Mouse (Mus musculus) midbrain, embryonic 11.5 days (tissue): ENCODE data around the gene G430095P16Rik. TPM values are rescaled to one million over a fixed set of nuclear protein-coding genes. Genes with fewer than 3 reads are reported as not detected.
A peak's percentile ranks its signal among the peaks of the same experiment; 100 is the strongest.

ENCODE experiments used
- ATAC-seq: fragments of 200-750 bp; cut with Nextera tagmentation; 2 replicates; pipeline ENCODE4 v1.8.0; 2017; ENCODE audit warnings: moderate TSS enrichment, moderate library complexity; ENCODE audit not compliant: low FRiP score
- DNase-seq: peaks from one replicate; pipeline ENCODE4 v3.0.0; 2015; ENCODE audit warnings: low spot score; ENCODE audit errors: missing footprints
- H3K27ac ChIP-seq: fragments of 300-500 bp; sonication (generic); 2 replicates; pipeline ENCODE4 v1.5.1; 2014; ENCODE audit warnings: low read depth, low read length
- H3K27me3 ChIP-seq: fragments of 300-500 bp; sonication (generic); 2 replicates; pipeline ENCODE4 v1.6.1; 2014; ENCODE audit warnings: mild to moderate bottlenecking, low read length, moderate library complexity, mixed read lengths; ENCODE audit not compliant: control insufficient read depth, insufficient read depth
- H3K36me3 ChIP-seq: fragments of 300-500 bp; sonication (generic); 2 replicates; pipeline ENCODE4 v1.6.1; 2014; ENCODE audit warnings: mild to moderate bottlenecking, low read length, moderate library complexity, mixed read lengths; ENCODE audit not compliant: control insufficient read depth, insufficient read depth
- H3K4me1 ChIP-seq: fragments of 300-500 bp; sonication (generic); 2 replicates; pipeline ENCODE4 v1.6.1; 2014; ENCODE audit warnings: low read length; ENCODE audit not compliant: control insufficient read depth, insufficient read depth
- H3K4me2 ChIP-seq: fragments of 300-500 bp; sonication (generic); 2 replicates; pipeline ENCODE4 v1.6.1; 2014; ENCODE audit warnings: mild to moderate bottlenecking, moderate library complexity
- H3K4me3 ChIP-seq: fragments of 300-500 bp; sonication (generic); 2 replicates; pipeline ENCODE4 v1.5.1; 2014; ENCODE audit warnings: low read depth, low read length
- H3K9ac ChIP-seq: fragments of 300-500 bp; sonication (generic); 2 replicates; pipeline ENCODE4 v1.6.1; 2014; ENCODE audit warnings: low read length
- H3K9me3 ChIP-seq: fragments of 300-500 bp; sonication (generic); 2 replicates; pipeline ENCODE4 v1.6.1; 2016; ENCODE audit warnings: low read length; ENCODE audit not compliant: control insufficient read depth
- WGBS: fragments of 180-500 bp; shearing (Covaris S2); extraction: QIAGEN DNeasy Blood & Tissue Kit; methylation state at CpG from one replicate; pipeline ENCODE4 v1.1.7; 2014; 5-methylcytosine and 5-hydroxymethylcytosine counted together
- polyA plus RNA-seq: library from polyadenylated mRNA; unstranded; fragments of >200 nt; fragmentation: Nextera tagmentation; extraction: Ambion mirVana; gene quantifications from 2 replicates; pipeline ENCODE4 v1.2.1, GENCODE M21; 2014

The G430095P16Rik gene
- polyA plus RNA-seq, 1 experiment from 2014 or later: 1.9 TPM

- Histone ChIP-seq H3K4me2 (no peak overlapping the region), H3K27ac (no peak overlapping the region), H3K4me1 (peaks cover 16% of the 10 kb centered on the region), H3K4me3 (no peak overlapping the region), H3K27me3 (peaks cover 95% of the 10 kb centered on the region), H3K9ac (no peak overlapping the region), H3K36me3 (no peaks in the 10 kb centered on the region), H3K9me3 (no peaks in the 10 kb centered on the region)
- ATAC-seq (no peak), DNase-seq (no peak)
- WGBS: 80% methylated on average over 10 of the region's 10 CpGs
These were observed 44.4 kb downstream of the G430095P16Rik start for GRCm38 (mm10) chr8:84767221-84767620.

GRCm38 (mm10) chr8:84768343-84769095 lies 45.7 kb downstream of the G430095P16Rik start:
- no peak overlapping the region for H3K9ac ChIP-seq
- no peaks in the 10 kb centered on the region for H3K36me3 ChIP-seq
- H3K4me1 ChIP-seq: peaks cover 16% of the 10 kb centered on the region
- H3K4me2 ChIP-seq: no peak overlapping the region
- H3K4me3 ChIP-seq: no peak overlapping the region
- ATAC-seq (no peak), DNase-seq (no peak)
- 88% methylated on average over 14 of the region's 14 CpGs for WGBS
- H3K9me3 ChIP-seq: no peaks in the 10 kb centered on the region
- H3K27ac ChIP-seq: no peak overlapping the region
- peaks cover 99% of the 10 kb centered on the region for H3K27me3 ChIP-seq

- no peak for DNase-seq
- Histone ChIP-seq H3K9ac (no peak overlapping the region), H3K4me3 (no peak overlapping the region), H3K27me3 (peaks cover 99% of the 10 kb centered on the region), H3K36me3 (no peaks in the 10 kb centered on the region), H3K27ac (no peak overlapping the region), H3K9me3 (no peaks in the 10 kb centered on the region), H3K4me2 (no peak overlapping the region), H3K4me1 (peaks cover 16% of the 10 kb centered on the region)
- WGBS: 79% methylated on average over 8 of the region's 8 CpGs
- ATAC-seq: no peak
These were observed 46.5 kb downstream of the G430095P16Rik start for GRCm38 (mm10) chr8:84769324-84769723.

GRCm38 (mm10) chr8:84770100-84770953 lies 47.5 kb downstream of the G430095P16Rik start:
- ATAC-seq: no peak
- no peak for DNase-seq
- no peak overlapping the region for H3K27ac ChIP-seq
- peaks cover 99% of the 10 kb centered on the region for H3K27me3 ChIP-seq
- no peak overlapping the region for H3K4me2 ChIP-seq
- WGBS: 29% methylated on average over 12 of the region's 12 CpGs
- peaks cover 13% of the 10 kb centered on the region for H3K4me1 ChIP-seq
- H3K9me3 ChIP-seq: no peaks in the 10 kb centered on the region
- H3K9ac ChIP-seq: no peak overlapping the region
- no peak overlapping the region for H3K4me3 ChIP-seq
- no peaks in the 10 kb centered on the region for H3K36me3 ChIP-seq

- peaks cover 99% of the 10 kb centered on the region for H3K27me3 ChIP-seq
- H3K9ac ChIP-seq: no peak overlapping the region
- peaks cover 5% of the 10 kb centered on the region for H3K4me1 ChIP-seq
- no peak for DNase-seq
- no peak overlapping the region for H3K4me3 ChIP-seq
- 16% methylated on average over 5 of the region's 5 CpGs for WGBS
- no peak overlapping the region for H3K4me2 ChIP-seq
- no peaks in the 10 kb centered on the region for H3K36me3 ChIP-seq
- no peaks in the 10 kb centered on the region for H3K9me3 ChIP-seq
- ATAC-seq: no peak
- no peak overlapping the region for H3K27ac ChIP-seq
These were observed 48.3 kb downstream of the G430095P16Rik start for GRCm38 (mm10) chr8:84771000-84771687.

- no peak for ATAC-seq
- Histone ChIP-seq H3K4me3 (no peak overlapping the region), H3K27me3 (peaks cover 99% of the 10 kb centered on the region), H3K4me2 (no peak overlapping the region), H3K4me1 (peaks cover 4% of the 10 kb centered on the region; the same call in 1 of the 2 replicates), H3K9ac (no peak overlapping the region), H3K36me3 (no peaks in the 10 kb centered on the region), H3K9me3 (no peaks in the 10 kb centered on the region), H3K27ac (no peak overlapping the region)
- DNase-seq: peak; percentile 93
- 0% methylated on average over 34 of the region's 34 CpGs for WGBS
These were observed 49.2 kb downstream of the G430095P16Rik start for GRCm38 (mm10) chr8:84771941-84772378.

GRCm38 (mm10) chr8:84772628-84773027 lies 49.8 kb downstream of the G430095P16Rik start:
- H3K4me1 ChIP-seq: peaks cover 4% of the 10 kb centered on the region; the same call in 1 of the 2 replicates
- WGBS: 0% methylated on average over 3 of the region's 3 CpGs
- no peak overlapping the region for H3K4me3 ChIP-seq
- no peaks in the 10 kb centered on the region for H3K9me3 ChIP-seq
- DNase-seq (no peak), ATAC-seq (no peak)
- H3K36me3 ChIP-seq: no peaks in the 10 kb centered on the region
- H3K9ac ChIP-seq: no peak overlapping the region
- no peak overlapping the region for H3K27ac ChIP-seq
- H3K27me3 ChIP-seq: peaks cover 99% of the 10 kb centered on the region
- no peak overlapping the region for H3K4me2 ChIP-seq

- H3K27ac ChIP-seq: no peak overlapping the region
- H3K36me3 ChIP-seq: no peaks in the 10 kb centered on the region
- ATAC-seq: no peak
- no peak overlapping the region for H3K4me3 ChIP-seq
- peaks cover 4% of the 10 kb centered on the region; the same call in 1 of the 2 replicates for H3K4me1 ChIP-seq
- no peak overlapping the region; the same call in 1 of the 2 replicates for H3K4me2 ChIP-seq
- no peaks in the 10 kb centered on the region for H3K9me3 ChIP-seq
- DNase-seq: peak; percentile 89
- under 1% methylated on average over 9 of the region's 9 CpGs for WGBS
- no peak overlapping the region for H3K9ac ChIP-seq
- peaks cover 100% of the 10 kb centered on the region for H3K27me3 ChIP-seq
These were observed 50.5 kb downstream of the G430095P16Rik start for GRCm38 (mm10) chr8:84773304-84773703.
